Mouse (Mus musculus) gonadal fat pad, adult 2 months (tissue): ENCODE data around the gene Gm29094. TPM values are rescaled to one million over a fixed set of nuclear protein-coding genes. Genes with fewer than 3 reads are reported as not detected.
"Not testable (repeated sequence)": the region's sequence is repeated elsewhere in the genome, so short reads cannot be mapped to it uniquely, and the experiment has no call there.

Source experiments
- DNase-seq: peaks from one replicate; pipeline ENCODE4 v3.0.0-alpha.2; 2012; ENCODE audit warnings: low read depth
- polyA plus RNA-seq: library from polyadenylated mRNA; depleted of rRNA; stranded (reverse); fragments of >200 nt; gene quantifications from 2 replicates; pipeline ENCODE4 v1.2.3, GENCODE M21; 2012; rRNA removed

Gm29094 gene
- polyA plus RNA-seq, 1 experiment, result not detected

- DNase-seq, result not testable (repeated sequence)
These were observed 41.4 kb downstream of the Gm29094 start for GRCm38 (mm10) chr9:89240516-89241019.

DNA sequence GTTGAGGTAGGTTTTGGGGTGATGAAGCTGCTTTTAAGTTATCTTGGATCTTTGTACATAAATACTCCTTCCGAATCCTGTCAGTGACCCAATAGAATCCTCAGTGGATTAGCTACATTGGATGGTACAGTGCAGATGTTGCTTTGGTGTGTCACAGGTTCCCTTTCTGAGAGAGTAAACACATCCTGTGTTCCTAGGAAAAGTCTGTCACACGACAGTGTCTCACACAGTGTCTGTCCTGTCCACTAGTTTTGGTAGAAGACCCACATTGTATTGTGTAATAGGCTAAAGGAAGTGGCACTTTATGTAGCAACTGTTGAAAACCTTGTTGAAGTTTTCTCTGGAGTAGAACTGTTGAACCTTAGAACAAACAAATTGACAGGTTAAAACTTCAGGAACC lies 54.2 kb downstream of the Gm29094 start:
- no peak for DNase-seq

GRCm38 (mm10) chr9:89256556-89257335 lies 57.6 kb downstream of the Gm29094 start:
- no peak for DNase-seq

DNA sequence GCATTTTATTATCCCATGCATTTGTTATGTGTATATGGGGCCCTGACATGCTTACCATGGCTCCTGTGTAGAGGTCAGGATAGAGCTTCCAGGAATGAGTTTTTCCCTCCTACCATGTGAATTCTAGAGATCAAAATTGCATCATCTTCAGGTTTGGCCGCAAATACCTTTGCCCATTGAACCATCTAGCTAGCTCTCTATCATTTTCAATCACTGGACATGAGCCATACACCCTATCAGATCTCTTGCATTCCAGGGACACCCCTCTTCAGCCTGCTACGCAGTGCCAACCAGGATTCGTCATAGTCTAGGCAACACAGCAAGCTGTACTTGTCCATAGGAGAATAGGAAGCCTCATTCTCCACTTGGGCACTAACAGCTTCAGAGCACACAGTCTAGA lies 64.8 kb downstream of the Gm29094 start:
- DNase-seq, result no peak

DNA sequence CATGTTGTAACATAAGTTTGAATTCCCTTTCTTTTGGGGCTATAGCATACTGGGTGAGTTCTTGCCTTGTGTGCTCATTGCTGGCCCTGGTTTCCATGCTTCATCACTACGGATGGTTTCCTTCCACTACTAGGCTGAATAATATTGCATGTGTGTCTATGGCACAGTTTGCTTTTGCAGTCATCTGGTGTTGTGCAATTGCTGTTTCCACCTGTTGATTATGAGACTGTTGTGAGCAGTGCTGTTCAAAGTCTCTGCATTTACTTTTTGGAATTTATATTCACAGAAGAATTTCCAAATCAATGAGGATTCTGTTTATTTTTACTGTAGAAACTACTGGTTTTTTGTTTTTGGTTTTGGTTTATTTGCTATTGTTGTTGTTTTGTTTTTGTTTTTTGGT lies 65.4 kb downstream of the Gm29094 start:
- DNase-seq, result no peak

Other genes with a start within 250 kb of the Gm29094 start
- gene Bcl2a1a, start 242.5 kb upstream of the Gm29094 start, polyA plus RNA-seq, result 0.77 and 1.1 TPM in 2 replicates
- gene Trim43b, start 106.5 kb upstream of the Gm29094 start, polyA plus RNA-seq, result not detected in 2 replicates
- 1.5 and 4.0 TPM in 2 replicates for gene Bcl2a1b, start 170 bp upstream of the Gm29094 start, polyA plus RNA-seq
- 9.2 and 10.8 TPM in 2 replicates for gene Mthfs, start 11.3 kb downstream of the Gm29094 start, polyA plus RNA-seq